Mouse (Mus musculus): ENCODE measurements around the gene Cdx2. TPM values are rescaled to one million over a fixed set of nuclear protein-coding genes. Genes with fewer than 3 reads are reported as not detected.
A peak's percentile ranks its signal among the peaks of the same experiment; 100 is the strongest.

Gene Cdx2
- polyA plus RNA-seq (2015; fragmentation: Nextera tagmentation; extraction: Ambion mirVana) = not detected in 2 replicates

DNA sequence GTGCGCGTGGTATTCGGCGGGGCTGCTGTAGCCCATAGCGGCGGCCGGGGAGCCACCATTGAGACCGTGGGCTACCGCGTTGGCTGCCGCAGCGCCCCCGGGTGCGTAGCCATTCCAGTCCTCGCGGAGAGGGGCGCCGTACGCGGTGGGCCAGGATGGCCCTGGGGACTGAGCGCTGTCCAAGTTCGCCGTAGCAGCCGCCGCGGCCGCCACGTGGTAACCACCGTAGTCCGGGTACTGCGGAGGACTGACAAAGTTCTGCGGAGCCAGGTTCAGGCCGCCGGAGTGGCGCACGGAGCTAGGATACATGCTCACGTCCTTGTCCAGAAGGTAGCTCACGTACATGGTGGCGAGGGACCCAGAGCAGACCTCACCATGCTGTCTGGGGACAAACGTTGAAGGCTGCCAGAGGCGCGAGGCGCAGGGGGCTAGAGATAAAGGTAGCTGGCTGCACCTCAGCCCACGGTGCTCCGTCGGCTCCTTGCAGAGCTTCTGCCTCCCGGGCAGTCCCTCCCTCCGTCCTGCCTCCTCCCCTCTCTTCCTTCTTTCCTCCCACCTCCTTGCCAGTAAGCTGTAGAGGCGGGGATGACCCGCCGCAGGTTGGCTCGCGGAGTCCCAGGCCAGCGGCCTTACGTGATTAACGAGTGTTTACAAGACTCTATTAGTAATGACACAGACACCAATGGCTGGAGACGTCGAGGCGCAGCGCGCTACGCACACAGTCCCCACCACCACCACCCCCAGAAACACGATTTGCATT is at the start of gene Cdx2:
Gene Cdx2, minus strand, starts transcription at position 633 of the 760 bp plus-strand sequence.
- Histone ChIP-seq H3K9me3 (no peaks in the 10 kb centered on the region), H3K4me2 (no peak within 1 kb of the TSS), H3K27ac (replicated peaks) (no peak within 1 kb of the TSS), H3K4me3 (0 out of 2 replicates have a peak within 1 kb of the TSS, but pooled peaks have one; percentile 5), H3K9ac (no peak within 1 kb of the TSS), H3K36me3 (no peaks in the 10 kb centered on the region), H3K4me1 (replicated peaks) (peaks cover 12% of the 10 kb centered on the region), H3K27me3 (peaks cover 99% of the 10 kb centered on the region)
- no peak for ATAC-seq (ENCODE audit: low FRiP score, low read depth)
- under 1% methylated on average over 63 of the region's 63 CpGs for WGBS

DNA sequence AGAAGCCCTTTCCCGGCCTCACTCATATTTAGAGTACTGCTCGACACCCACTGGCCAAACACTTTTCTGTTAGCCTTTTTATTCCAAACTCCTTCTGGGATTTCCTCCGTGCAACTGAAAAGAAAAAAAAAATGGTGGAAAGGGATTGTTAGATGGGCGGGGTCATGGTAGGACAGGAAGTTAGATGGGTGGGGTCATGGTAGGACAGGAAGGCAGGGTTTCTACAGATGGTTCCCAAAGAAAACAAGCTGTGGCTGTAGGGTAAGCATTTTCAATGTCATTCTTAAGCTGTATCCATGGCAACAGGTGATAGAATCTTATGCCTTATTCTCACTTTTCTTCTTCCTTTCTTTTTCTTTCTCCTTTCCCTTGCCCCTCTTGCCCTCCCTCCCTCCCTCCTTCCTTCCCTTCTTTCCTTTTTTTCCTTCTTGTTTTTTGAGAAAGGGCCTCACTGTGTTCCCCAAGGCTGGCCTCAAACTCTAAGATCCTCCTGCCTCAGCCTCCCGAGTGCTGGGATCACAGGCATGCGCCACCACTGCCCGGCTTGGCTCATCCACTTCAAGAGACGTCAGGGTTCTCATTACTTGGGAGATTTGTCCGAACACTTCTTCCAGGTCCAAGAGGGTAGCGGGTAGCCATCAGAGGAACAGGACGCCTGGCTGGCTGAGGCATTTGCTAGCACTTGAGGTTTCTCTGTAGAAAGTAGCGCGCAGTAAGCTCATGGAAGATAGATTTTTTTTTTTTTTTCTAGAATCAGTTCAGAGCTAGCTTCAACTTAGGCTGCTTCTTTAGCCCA is 49.4 kb upstream of the Cdx2 start:
- WGBS = 94% methylated on average over 13 of the region's 13 CpGs
- Histone ChIP-seq H3K9ac (no peak overlapping the region), H3K36me3 (no peaks in the 10 kb centered on the region), H3K27ac (replicated peaks) (no peak overlapping the region), H3K4me1 (replicated peaks) (no peaks in the 10 kb centered on the region), H3K9me3 (no peaks in the 10 kb centered on the region), H3K27me3 (no peaks in the 10 kb centered on the region), H3K4me2 (no peak overlapping the region), H3K4me3 (no peak overlapping the region)
- no peak for ATAC-seq (ENCODE audit: low FRiP score, low read depth)

DNA sequence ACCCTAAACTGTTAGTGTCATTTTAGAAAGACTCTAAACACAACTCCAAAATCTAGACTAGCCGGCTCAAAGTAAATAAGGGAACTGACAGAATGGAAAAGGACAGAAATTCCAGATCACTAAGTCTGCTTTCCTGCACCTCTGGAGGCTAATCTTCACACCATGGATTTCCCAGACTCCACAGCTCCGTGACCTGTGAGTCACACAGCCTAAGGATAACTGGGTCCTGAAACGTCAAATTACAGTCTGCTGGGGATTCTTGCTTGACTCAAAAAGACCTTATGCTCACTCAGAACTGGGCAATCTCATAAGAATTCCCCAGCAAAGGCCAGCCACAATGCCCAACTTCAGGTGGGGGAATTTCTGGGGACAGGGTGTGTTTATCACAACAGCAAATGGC is 48.7 kb upstream of the Cdx2 start:
- no peaks in the 10 kb centered on the region for H3K9me3 ChIP-seq
- no peak overlapping the region for H3K4me2 ChIP-seq
- WGBS = 83% methylated on average over 3 of the region's 3 CpGs
- H3K4me1 ChIP-seq (replicated peaks) = no peaks in the 10 kb centered on the region
- H3K27ac ChIP-seq (replicated peaks) = no peak overlapping the region
- no peak for ATAC-seq (ENCODE audit: low FRiP score, low read depth)
- no peaks in the 10 kb centered on the region for H3K27me3 ChIP-seq
- H3K4me3 ChIP-seq = no peak overlapping the region
- H3K9ac ChIP-seq = no peak overlapping the region
- no peaks in the 10 kb centered on the region for H3K36me3 ChIP-seq

- H3K27ac ChIP-seq (replicated peaks) = no peak overlapping the region
- 75% methylated on average over 8 of the region's 8 CpGs for WGBS
- H3K9ac ChIP-seq = no peak overlapping the region
- H3K27me3 ChIP-seq = no peaks in the 10 kb centered on the region
- H3K4me2 ChIP-seq = no peak overlapping the region
- H3K4me3 ChIP-seq = no peak overlapping the region
- no peaks in the 10 kb centered on the region for H3K36me3 ChIP-seq
- no peaks in the 10 kb centered on the region for H3K9me3 ChIP-seq
- no peak for ATAC-seq (ENCODE audit: low FRiP score, low read depth)
- H3K4me1 ChIP-seq (replicated peaks) = no peaks in the 10 kb centered on the region
These were observed 47.9 kb upstream of the Cdx2 start for GRCm38 (mm10) chr5:147354985-147355384.

GRCm38 (mm10) chr5:147354161-147354780 is 47.2 kb upstream of the Cdx2 start:
- no peaks in the 10 kb centered on the region for H3K9me3 ChIP-seq
- no peaks in the 10 kb centered on the region for H3K4me1 ChIP-seq (replicated peaks)
- no peak for ATAC-seq (ENCODE audit: low FRiP score, low read depth)
- no peaks in the 10 kb centered on the region for H3K27me3 ChIP-seq
- no peak overlapping the region for H3K4me2 ChIP-seq
- H3K4me3 ChIP-seq = no peak overlapping the region
- H3K36me3 ChIP-seq = no peaks in the 10 kb centered on the region
- no peak overlapping the region for H3K27ac ChIP-seq (replicated peaks)
- no peak overlapping the region for H3K9ac ChIP-seq
- WGBS = 68% methylated on average over 17 of the region's 17 CpGs

GRCm38 (mm10) chr5:147351931-147352330 is 44.9 kb upstream of the Cdx2 start:
- H3K27ac ChIP-seq (replicated peaks) = no peak overlapping the region
- 88% methylated on average over 8 of the region's 8 CpGs for WGBS
- no peaks in the 10 kb centered on the region for H3K9me3 ChIP-seq
- no peaks in the 10 kb centered on the region for H3K36me3 ChIP-seq
- no peaks in the 10 kb centered on the region for H3K27me3 ChIP-seq
- no peak overlapping the region for H3K9ac ChIP-seq
- no peak overlapping the region for H3K4me2 ChIP-seq
- no peaks in the 10 kb centered on the region for H3K4me1 ChIP-seq (replicated peaks)
- no peak overlapping the region for H3K4me3 ChIP-seq
- no peak for ATAC-seq (ENCODE audit: low FRiP score, low read depth)

GRCm38 (mm10) chr5:147345981-147346380 is 38.9 kb upstream of the Cdx2 start:
- no peak overlapping the region for H3K4me3 ChIP-seq
- no peaks in the 10 kb centered on the region for H3K36me3 ChIP-seq
- H3K9ac ChIP-seq = no peak overlapping the region
- WGBS = 90% methylated on average over 1 of the region's 1 CpGs
- no peaks in the 10 kb centered on the region for H3K4me1 ChIP-seq (replicated peaks)
- no peak overlapping the region for H3K4me2 ChIP-seq
- no peaks in the 10 kb centered on the region for H3K9me3 ChIP-seq
- ATAC-seq (ENCODE audit: low FRiP score, low read depth) = no peak
- H3K27ac ChIP-seq (replicated peaks) = no peak overlapping the region
- H3K27me3 ChIP-seq = no peaks in the 10 kb centered on the region

DNA sequence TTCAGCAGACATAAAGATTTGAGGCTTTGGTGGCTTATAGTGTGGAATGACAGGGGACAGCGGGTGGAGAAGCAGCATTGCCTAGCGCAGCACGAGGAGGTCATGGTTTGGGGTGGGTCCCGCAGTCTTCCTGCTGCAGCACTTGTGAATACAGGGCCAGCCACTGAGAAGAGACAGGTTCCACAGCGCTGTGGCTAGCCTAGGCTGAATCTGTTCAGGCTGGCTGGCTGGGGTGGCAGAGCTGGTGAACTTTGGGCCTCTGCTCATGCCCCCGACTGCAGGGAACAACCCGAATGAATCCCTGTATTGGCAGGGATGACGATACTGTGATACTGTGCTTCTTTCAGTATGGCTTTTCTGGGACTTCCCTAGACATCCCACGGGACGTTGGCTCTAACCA is 36.8 kb upstream of the Cdx2 start:
- no peak overlapping the region for H3K9ac ChIP-seq
- 86% methylated on average over 10 of the region's 10 CpGs for WGBS
- no peak overlapping the region for H3K4me2 ChIP-seq
- H3K36me3 ChIP-seq = no peaks in the 10 kb centered on the region
- no peak overlapping the region for H3K4me3 ChIP-seq
- H3K9me3 ChIP-seq = no peaks in the 10 kb centered on the region
- no peaks in the 10 kb centered on the region for H3K27me3 ChIP-seq
- H3K27ac ChIP-seq (replicated peaks) = no peak overlapping the region
- no peaks in the 10 kb centered on the region for H3K4me1 ChIP-seq (replicated peaks)
- no peak for ATAC-seq (ENCODE audit: low FRiP score, low read depth)

DNA sequence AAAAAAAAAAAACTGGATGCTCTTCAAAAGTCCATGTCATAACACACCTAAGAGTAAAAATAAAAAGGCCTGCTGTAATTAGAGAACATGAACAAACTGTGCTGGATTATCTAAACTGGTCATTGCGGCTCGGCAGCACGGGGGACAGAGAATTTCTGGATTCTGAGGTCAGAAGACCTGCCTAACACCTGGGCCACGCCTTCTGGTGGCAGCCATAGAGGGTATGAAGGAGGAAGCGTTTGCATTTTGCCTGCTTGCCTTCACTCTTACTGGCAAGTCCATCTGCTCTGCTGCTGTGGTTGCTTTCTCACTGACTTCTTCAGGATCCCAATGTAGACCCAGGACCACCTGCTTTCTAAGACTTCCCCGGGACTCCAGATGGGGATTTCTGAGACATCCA is 35.8 kb upstream of the Cdx2 start:
- no peaks in the 10 kb centered on the region for H3K36me3 ChIP-seq
- no peak overlapping the region for H3K4me3 ChIP-seq
- H3K27me3 ChIP-seq = no peaks in the 10 kb centered on the region
- H3K4me1 ChIP-seq (replicated peaks) = no peaks in the 10 kb centered on the region
- no peak for ATAC-seq (ENCODE audit: low FRiP score, low read depth)
- WGBS = 92% methylated on average over 6 of the region's 6 CpGs
- no peak overlapping the region for H3K9ac ChIP-seq
- H3K4me2 ChIP-seq = no peak overlapping the region
- no peak overlapping the region for H3K27ac ChIP-seq (replicated peaks)
- H3K9me3 ChIP-seq = no peaks in the 10 kb centered on the region

DNA sequence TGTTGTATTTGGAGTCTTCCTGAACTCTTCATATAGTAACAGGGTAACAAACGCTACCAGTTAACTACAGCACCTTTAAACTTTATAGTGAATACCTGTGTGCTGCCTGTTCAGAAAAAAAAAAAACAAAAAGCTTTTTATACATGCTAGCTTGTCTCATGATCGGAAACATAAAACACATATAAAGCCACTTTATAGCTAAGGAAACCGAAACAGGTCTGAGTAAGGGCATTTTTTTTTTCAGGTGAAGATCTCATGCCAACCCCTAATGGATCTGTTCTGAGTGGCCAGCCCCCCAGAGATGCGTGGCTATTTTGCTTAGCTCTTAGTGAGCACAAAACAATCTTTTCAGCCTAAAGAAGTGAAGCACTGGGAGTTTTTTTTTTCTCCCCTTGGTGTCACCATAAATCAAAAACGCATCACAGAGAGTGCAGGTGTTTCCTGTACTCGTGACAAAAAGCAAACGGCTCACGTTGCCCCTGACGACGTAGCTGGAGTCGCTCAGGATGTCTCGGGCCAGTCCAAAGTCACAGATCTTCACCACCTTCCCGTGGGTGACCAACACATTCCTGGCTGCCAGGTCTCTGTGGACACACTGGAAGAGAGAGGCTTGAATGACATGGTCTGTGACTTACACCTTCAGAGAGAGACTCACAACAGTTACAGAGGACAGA is 33.8 kb upstream of the Cdx2 start:
- H3K4me2 ChIP-seq = no peak overlapping the region
- no peaks in the 10 kb centered on the region for H3K9me3 ChIP-seq
- H3K4me3 ChIP-seq = no peak overlapping the region
- H3K27me3 ChIP-seq = no peaks in the 10 kb centered on the region
- H3K36me3 ChIP-seq = no peaks in the 10 kb centered on the region
- H3K27ac ChIP-seq (replicated peaks) = no peak overlapping the region
- no peaks in the 10 kb centered on the region for H3K4me1 ChIP-seq (replicated peaks)
- WGBS = 74% methylated on average over 13 of the region's 13 CpGs
- ATAC-seq (ENCODE audit: low FRiP score, low read depth) = no peak
- no peak overlapping the region for H3K9ac ChIP-seq

- H3K9me3 ChIP-seq = no peaks in the 10 kb centered on the region
- H3K36me3 ChIP-seq = no peaks in the 10 kb centered on the region
- H3K4me1 ChIP-seq (replicated peaks) = no peaks in the 10 kb centered on the region
- no peaks in the 10 kb centered on the region for H3K27me3 ChIP-seq
- no peak overlapping the region for H3K27ac ChIP-seq (replicated peaks)
- no peak overlapping the region for H3K4me3 ChIP-seq
- 83% methylated on average over 11 of the region's 11 CpGs for WGBS
- H3K9ac ChIP-seq = no peak overlapping the region
- H3K4me2 ChIP-seq = no peak overlapping the region
- ATAC-seq (ENCODE audit: low FRiP score, low read depth) = no peak
These were observed 32.5 kb upstream of the Cdx2 start for GRCm38 (mm10) chr5:147339560-147339959.

- Histone ChIP-seq H3K4me1 (replicated peaks) (no peaks in the 10 kb centered on the region), H3K9me3 (no peaks in the 10 kb centered on the region), H3K4me3 (no peak overlapping the region), H3K4me2 (no peak overlapping the region), H3K36me3 (no peaks in the 10 kb centered on the region), H3K27ac (replicated peaks) (no peak overlapping the region), H3K27me3 (no peaks in the 10 kb centered on the region), H3K9ac (no peak overlapping the region)
- 56% methylated on average over 9 of the region's 9 CpGs for WGBS
- no peak for ATAC-seq (ENCODE audit: low FRiP score, low read depth)
These were observed 31.9 kb upstream of the Cdx2 start for GRCm38 (mm10) chr5:147338967-147339366.

Measured in hindbrain, embryonic 15.5 days (tissue).